Mouse (Mus musculus): Measurements from ENCODE around the gene Fbxo7. TPM values are rescaled to one million over a fixed set of nuclear protein-coding genes. Genes with fewer than 3 reads are reported as not detected.

The Fbxo7 gene
- polyA plus RNA-seq, 1 experiment from 2014 or later, result 37.6 TPM

DNA sequence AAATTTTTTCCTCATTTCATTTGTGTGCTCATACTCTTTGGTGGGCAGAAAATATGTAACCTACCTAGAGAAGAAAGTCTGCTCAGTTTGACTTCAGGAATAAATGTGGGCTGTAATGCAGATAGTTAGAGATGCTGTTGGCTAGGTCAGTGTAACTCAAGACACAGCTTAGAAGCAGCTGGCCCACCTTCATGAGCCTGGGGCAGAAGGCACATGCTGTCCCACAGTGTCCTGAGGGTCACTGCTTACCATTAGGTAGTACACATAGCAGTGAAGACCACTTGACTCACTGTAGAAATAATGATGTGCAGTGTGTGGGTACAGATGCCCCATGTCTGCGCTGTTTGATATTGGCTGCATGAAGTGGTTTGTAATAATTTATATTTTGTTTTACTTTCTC lies 24.6 kb downstream of the Fbxo7 start:
- Histone ChIP-seq H3K36me3 (ENCODE audit: control insufficient read depth, insufficient read depth, low read length) (peaks cover 12% of the 10 kb centered on the region; the same call in 1 of the 2 replicates), H3K9ac (replicated peaks; ENCODE audit: low read depth, low read length) (no peak overlapping the region), H3K27me3 (ENCODE audit: control insufficient read depth, insufficient read depth, low read length) (no peaks in the 10 kb centered on the region), H3K9me3 (ENCODE audit: control insufficient read depth, low read depth, low read length) (no peaks in the 10 kb centered on the region), H3K4me1 (ENCODE audit: control insufficient read depth, insufficient read depth, low read length) (no peaks in the 10 kb centered on the region), H3K4me3 (ENCODE audit: low read depth, low read length) (no peak overlapping the region), H3K27ac (ENCODE audit: low read length) (no peak overlapping the region), H3K4me2 (replicated peaks; ENCODE audit: low read depth, low read length) (no peak overlapping the region)
- no peak for ATAC-seq (ENCODE audit: insufficient number of reproducible peaks, insufficient read depth, low FRiP score, low read depth)
- 89% methylated on average over 1 of the region's 1 CpGs for WGBS

- Histone ChIP-seq H3K27me3 (ENCODE audit: control insufficient read depth, insufficient read depth, low read length) (no peaks in the 10 kb centered on the region), H3K4me2 (replicated peaks; ENCODE audit: low read depth, low read length) (no peak overlapping the region), H3K9ac (replicated peaks; ENCODE audit: low read depth, low read length) (no peak overlapping the region), H3K4me3 (ENCODE audit: low read depth, low read length) (no peak overlapping the region), H3K36me3 (ENCODE audit: control insufficient read depth, insufficient read depth, low read length) (peaks cover 12% of the 10 kb centered on the region; the same call in 1 of the 2 replicates), H3K4me1 (ENCODE audit: control insufficient read depth, insufficient read depth, low read length) (no peaks in the 10 kb centered on the region), H3K27ac (ENCODE audit: low read length) (no peak overlapping the region), H3K9me3 (ENCODE audit: control insufficient read depth, low read depth, low read length) (no peaks in the 10 kb centered on the region)
- 88% methylated on average over 9 of the region's 9 CpGs for WGBS
- no peak for ATAC-seq (ENCODE audit: insufficient number of reproducible peaks, insufficient read depth, low FRiP score, low read depth)
These were observed 26.0 kb downstream of the Fbxo7 start for GRCm38 (mm10) chr10:86047786-86048185.

DNA sequence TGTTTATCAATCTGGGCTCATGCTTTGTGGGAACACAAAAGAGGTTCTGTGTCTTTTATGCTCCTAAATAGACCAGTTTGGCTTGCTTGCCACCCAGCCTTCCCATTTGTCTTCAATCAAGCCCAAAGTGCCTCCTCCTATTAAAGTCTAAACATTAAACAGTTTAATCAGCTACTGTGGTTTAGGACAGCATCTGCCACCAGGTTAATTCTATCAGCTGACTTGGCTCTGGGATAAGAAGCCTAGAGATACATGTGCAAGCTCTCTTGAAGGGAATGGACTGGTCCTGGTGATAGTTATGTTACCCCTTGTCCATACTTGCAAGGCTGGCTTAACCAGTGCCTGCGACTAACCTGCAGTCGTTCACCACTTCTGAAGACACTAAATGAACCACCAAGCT lies 28.8 kb downstream of the Fbxo7 start:
- H3K27me3 ChIP-seq (ENCODE audit: control insufficient read depth, insufficient read depth, low read length), result no peaks in the 10 kb centered on the region
- no peak overlapping the region for H3K27ac ChIP-seq (ENCODE audit: low read length)
- H3K36me3 ChIP-seq (ENCODE audit: control insufficient read depth, insufficient read depth, low read length), result peaks cover 8% of the 10 kb centered on the region; the same call in 1 of the 2 replicates
- H3K9me3 ChIP-seq (ENCODE audit: control insufficient read depth, low read depth, low read length), result no peaks in the 10 kb centered on the region
- H3K4me1 ChIP-seq (ENCODE audit: control insufficient read depth, insufficient read depth, low read length), result no peaks in the 10 kb centered on the region
- no peak for ATAC-seq (ENCODE audit: insufficient number of reproducible peaks, insufficient read depth, low FRiP score, low read depth)
- 78% methylated on average over 2 of the region's 2 CpGs for WGBS
- H3K4me3 ChIP-seq (ENCODE audit: low read depth, low read length), result no peak overlapping the region
- no peak overlapping the region for H3K4me2 ChIP-seq (replicated peaks; ENCODE audit: low read depth, low read length)
- no peak overlapping the region for H3K9ac ChIP-seq (replicated peaks; ENCODE audit: low read depth, low read length)

DNA sequence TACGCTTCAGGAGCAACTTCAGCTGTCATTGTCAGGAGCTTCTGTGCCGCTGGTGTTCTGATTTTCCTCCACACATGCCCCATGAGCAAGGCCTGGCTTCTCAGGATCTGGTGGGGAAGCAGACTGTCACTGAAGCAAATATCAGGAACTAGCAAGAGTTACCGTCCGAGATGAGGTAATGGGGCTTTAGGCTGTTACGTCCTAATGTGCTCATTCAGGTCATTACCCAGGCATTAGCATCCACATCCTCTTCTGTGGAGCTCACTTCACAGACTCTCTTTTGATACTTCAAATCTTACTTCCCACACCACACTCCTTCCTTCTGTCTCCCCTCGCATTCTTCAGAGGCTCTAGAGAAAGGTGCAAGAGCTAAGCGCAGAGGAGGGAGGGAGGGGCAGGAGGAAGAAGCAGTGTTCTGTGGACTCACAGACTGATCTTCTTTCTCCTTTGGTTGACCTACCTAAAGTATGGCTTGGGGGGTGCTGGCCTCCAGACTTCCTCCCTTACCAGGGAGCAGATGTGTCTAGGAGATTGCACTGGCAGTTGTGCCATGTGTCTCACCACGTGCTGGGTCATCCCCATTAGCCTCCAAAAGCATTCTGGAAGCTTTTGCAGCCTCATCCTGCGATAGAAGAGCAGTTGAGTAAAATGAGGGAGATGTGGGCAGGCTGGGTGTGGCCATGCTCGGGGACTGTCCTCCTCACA lies 31.2 kb downstream of the Fbxo7 start:
- H3K27ac ChIP-seq (ENCODE audit: low read length), result no peak overlapping the region
- H3K9ac ChIP-seq (replicated peaks; ENCODE audit: low read depth, low read length), result no peak overlapping the region
- no peak for ATAC-seq (ENCODE audit: insufficient number of reproducible peaks, insufficient read depth, low FRiP score, low read depth)
- no peaks in the 10 kb centered on the region for H3K27me3 ChIP-seq (ENCODE audit: control insufficient read depth, insufficient read depth, low read length)
- WGBS, result 78% methylated on average over 10 of the region's 10 CpGs
- no peaks in the 10 kb centered on the region for H3K9me3 ChIP-seq (ENCODE audit: control insufficient read depth, low read depth, low read length)
- H3K4me1 ChIP-seq (ENCODE audit: control insufficient read depth, insufficient read depth, low read length), result no peaks in the 10 kb centered on the region
- H3K36me3 ChIP-seq (ENCODE audit: control insufficient read depth, insufficient read depth, low read length), result peaks cover 4% of the 10 kb centered on the region; the same call in 1 of the 2 replicates
- no peak overlapping the region for H3K4me3 ChIP-seq (ENCODE audit: low read depth, low read length)
- no peak overlapping the region for H3K4me2 ChIP-seq (replicated peaks; ENCODE audit: low read depth, low read length)

DNA sequence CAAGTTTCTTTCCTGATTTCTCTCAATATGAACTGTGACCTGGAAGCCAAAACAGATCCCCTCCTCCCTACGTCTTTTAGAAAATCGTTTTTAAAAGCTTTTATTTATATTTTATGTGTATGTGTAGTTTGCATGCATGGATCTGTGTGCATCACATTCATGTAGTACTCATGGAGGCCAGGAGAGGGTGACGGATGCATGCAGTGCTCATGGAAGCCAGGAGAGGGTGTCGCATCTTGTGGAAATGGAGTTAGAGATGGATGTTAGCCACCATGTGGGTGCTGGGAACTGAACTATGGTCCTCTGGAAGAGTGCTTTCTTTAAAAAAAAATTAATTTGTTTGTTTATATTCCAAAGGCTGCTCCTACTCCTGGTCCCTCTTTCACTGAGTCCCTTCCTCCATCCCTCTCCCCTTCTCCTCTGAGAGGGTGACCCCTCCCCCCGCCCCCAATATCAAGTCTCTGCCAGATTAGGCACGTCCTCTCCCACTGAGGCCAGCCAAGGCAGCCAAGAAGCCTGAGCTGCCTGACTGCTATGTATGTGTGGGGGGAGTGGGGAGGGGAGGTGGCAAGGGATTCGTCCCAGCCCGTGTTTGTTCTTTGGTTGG lies 34.6 kb downstream of the Fbxo7 start:
- Histone ChIP-seq H3K4me1 (ENCODE audit: control insufficient read depth, insufficient read depth, low read length) (no peaks in the 10 kb centered on the region), H3K4me2 (replicated peaks; ENCODE audit: low read depth, low read length) (no peak overlapping the region), H3K9me3 (ENCODE audit: control insufficient read depth, low read depth, low read length) (no peaks in the 10 kb centered on the region), H3K27ac (ENCODE audit: low read length) (no peak overlapping the region), H3K4me3 (ENCODE audit: low read depth, low read length) (no peak overlapping the region), H3K9ac (replicated peaks; ENCODE audit: low read depth, low read length) (no peak overlapping the region), H3K27me3 (ENCODE audit: control insufficient read depth, insufficient read depth, low read length) (no peaks in the 10 kb centered on the region), H3K36me3 (ENCODE audit: control insufficient read depth, insufficient read depth, low read length) (no peaks in the 10 kb centered on the region; the same call in 1 of the 2 replicates)
- WGBS, result 84% methylated on average over 8 of the region's 8 CpGs
- ATAC-seq (ENCODE audit: insufficient number of reproducible peaks, insufficient read depth, low FRiP score, low read depth), result no peak

GRCm38 (mm10) chr10:86057286-86057685 lies 35.5 kb downstream of the Fbxo7 start:
- WGBS, result 84% methylated on average over 11 of the region's 11 CpGs
- H3K36me3 ChIP-seq (ENCODE audit: control insufficient read depth, insufficient read depth, low read length), result no peaks in the 10 kb centered on the region
- no peak for ATAC-seq (ENCODE audit: insufficient number of reproducible peaks, insufficient read depth, low FRiP score, low read depth)
- no peak overlapping the region for H3K27ac ChIP-seq (ENCODE audit: low read length)
- no peak overlapping the region for H3K4me3 ChIP-seq (ENCODE audit: low read depth, low read length)
- H3K4me1 ChIP-seq (ENCODE audit: control insufficient read depth, insufficient read depth, low read length), result no peaks in the 10 kb centered on the region
- H3K9ac ChIP-seq (replicated peaks; ENCODE audit: low read depth, low read length), result no peak overlapping the region
- H3K4me2 ChIP-seq (replicated peaks; ENCODE audit: low read depth, low read length), result no peak overlapping the region
- no peaks in the 10 kb centered on the region for H3K9me3 ChIP-seq (ENCODE audit: control insufficient read depth, low read depth, low read length)
- H3K27me3 ChIP-seq (ENCODE audit: control insufficient read depth, insufficient read depth, low read length), result no peaks in the 10 kb centered on the region

DNA sequence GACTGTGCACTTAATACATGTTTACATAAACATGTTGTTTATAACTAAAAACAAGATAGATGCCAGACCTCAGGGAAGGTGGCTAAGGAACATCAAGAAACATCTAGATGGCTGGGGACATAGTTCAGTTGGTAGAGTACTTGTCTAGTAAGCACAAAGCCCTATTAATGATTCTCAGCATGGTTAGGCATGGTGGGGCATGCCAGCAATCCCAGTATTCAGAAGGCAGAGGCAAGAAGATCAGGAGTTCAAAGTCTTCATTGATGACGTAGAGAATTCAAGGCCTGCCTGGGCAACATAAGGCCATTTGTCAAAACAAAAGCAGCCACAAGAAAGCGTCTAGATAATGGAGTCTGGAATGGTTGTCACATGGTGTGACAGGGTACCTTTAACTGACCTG lies 35.9 kb downstream of the Fbxo7 start:
- Histone ChIP-seq H3K4me2 (replicated peaks; ENCODE audit: low read depth, low read length) (no peak overlapping the region), H3K9ac (replicated peaks; ENCODE audit: low read depth, low read length) (no peak overlapping the region), H3K27me3 (ENCODE audit: control insufficient read depth, insufficient read depth, low read length) (no peaks in the 10 kb centered on the region), H3K4me1 (ENCODE audit: control insufficient read depth, insufficient read depth, low read length) (no peaks in the 10 kb centered on the region), H3K9me3 (ENCODE audit: control insufficient read depth, low read depth, low read length) (no peaks in the 10 kb centered on the region), H3K4me3 (ENCODE audit: low read depth, low read length) (no peak overlapping the region), H3K27ac (ENCODE audit: low read length) (no peak overlapping the region), H3K36me3 (ENCODE audit: control insufficient read depth, insufficient read depth, low read length) (no peaks in the 10 kb centered on the region)
- no peak for ATAC-seq (ENCODE audit: insufficient number of reproducible peaks, insufficient read depth, low FRiP score, low read depth)
- WGBS, result 41% methylated on average over 2 of the region's 2 CpGs

GRCm38 (mm10) chr10:86060267-86060666 lies 38.5 kb downstream of the Fbxo7 start:
- H3K9ac ChIP-seq (replicated peaks; ENCODE audit: low read depth, low read length), result no peak overlapping the region
- ATAC-seq (ENCODE audit: insufficient number of reproducible peaks, insufficient read depth, low FRiP score, low read depth), result no peak
- no peaks in the 10 kb centered on the region for H3K36me3 ChIP-seq (ENCODE audit: control insufficient read depth, insufficient read depth, low read length)
- 0 out of 2 replicates have a peak, but pooled peaks cover 2% of the 10 kb centered on the region for H3K4me1 ChIP-seq (ENCODE audit: control insufficient read depth, insufficient read depth, low read length)
- H3K27me3 ChIP-seq (ENCODE audit: control insufficient read depth, insufficient read depth, low read length), result no peaks in the 10 kb centered on the region
- H3K27ac ChIP-seq (ENCODE audit: low read length), result no peak overlapping the region
- H3K9me3 ChIP-seq (ENCODE audit: control insufficient read depth, low read depth, low read length), result no peaks in the 10 kb centered on the region
- H3K4me3 ChIP-seq (ENCODE audit: low read depth, low read length), result no peak overlapping the region
- 62% methylated on average over 3 of the region's 3 CpGs for WGBS
- no peak overlapping the region for H3K4me2 ChIP-seq (replicated peaks; ENCODE audit: low read depth, low read length)
